In the genomic region with DNA sequence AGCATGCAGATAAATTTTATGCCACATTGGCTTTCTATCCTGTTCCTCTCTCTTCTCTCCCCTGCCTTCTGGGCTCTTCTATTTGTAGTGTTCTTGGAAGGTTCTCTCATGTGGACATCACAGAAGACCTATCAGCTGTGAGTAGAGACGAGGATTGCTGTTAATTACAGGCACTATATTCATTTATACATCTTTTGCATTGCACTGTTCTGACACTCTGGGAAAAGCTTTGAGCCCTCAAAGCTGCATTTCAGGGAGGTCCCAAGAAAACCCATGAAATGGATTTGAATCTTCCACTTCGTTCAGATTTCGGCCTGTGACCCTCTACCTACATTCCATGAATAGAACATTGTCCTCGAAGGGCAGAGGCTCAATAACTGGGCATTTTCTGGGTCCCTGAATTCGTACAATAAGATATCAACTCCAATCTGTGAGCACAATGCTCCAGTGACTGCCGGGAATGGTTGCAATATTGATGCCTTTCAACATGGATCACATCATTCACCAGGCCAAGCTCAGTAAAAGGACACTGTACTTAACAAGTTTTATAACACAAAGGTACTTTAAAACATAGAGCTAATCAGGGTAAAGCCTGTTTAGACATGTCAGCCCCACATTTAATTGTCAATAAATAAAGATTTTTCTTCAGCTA, we compare ENCODE assay signal across 26 mouse cellular contexts.
DNase-seq lines count a peak whose midpoint lies in the region; ATAC-seq lines count a peak whose summit lies in the region.
"Had no signal": no experiment of that assay in that cellular context is flagged by ENCODE, and none has a peak within 500 bp of the region (broad histone marks: within the 10 kb centered on the region; RNA-seq: fewer than 3 reads in every experiment).

No protein-coding gene starts in this region.

- intact Hi-C loops in left cerebral cortex, postnatal 10 days (cut with DNase I): no loop called here

- WGBS in midbrain, embryonic 11.5 days: 29% methylated on average over 6 of the region's 6 CpGs
- WGBS in midbrain, embryonic 16.5 days: 14% methylated on average over 6 of the region's 6 CpGs
- 7% methylated on average over 6 of the region's 6 CpGs for WGBS in forebrain, embryonic 13.5 days
- 37% methylated on average over 6 of the region's 6 CpGs for WGBS in neural tube, embryonic 11.5 days

- H3K27me3 ChIP-seq in midbrain, embryonic 11.5 days (ENCODE audit: control insufficient read depth, insufficient read depth, low read length): no peaks in the 10 kb centered on the region
- H3K27me3 ChIP-seq in midbrain, embryonic 16.5 days (ENCODE audit: control insufficient read depth, insufficient read depth, low read depth, low read length): no peaks in the 10 kb centered on the region
- H3K27me3 ChIP-seq in forebrain, embryonic 13.5 days: peaks cover 25% of the 10 kb centered on the region
- H3K27me3 ChIP-seq in neural tube, embryonic 11.5 days (ENCODE audit: control insufficient read depth, insufficient read depth, low read length): no peaks in the 10 kb centered on the region
- H3K27me3 ChIP-seq: embryonic facial prominence, embryonic 13.5 days; hindbrain, embryonic 15.5 days; kidney, embryonic 15.5 days; limb, embryonic 13.5 days; liver, embryonic 13.5 days; neural tube, embryonic 13.5 days; stomach, embryonic 15.5 days had no signal

- H3K36me3 ChIP-seq in midbrain, embryonic 11.5 days (ENCODE audit: control insufficient read depth, insufficient read depth, low read length): no peaks in the 10 kb centered on the region
- no peaks in the 10 kb centered on the region for H3K36me3 ChIP-seq in midbrain, embryonic 16.5 days (ENCODE audit: control insufficient read depth, insufficient read depth, low read length)
- no peaks in the 10 kb centered on the region for H3K36me3 ChIP-seq in forebrain, embryonic 13.5 days (ENCODE audit: poor library complexity, severe bottlenecking)
- H3K36me3 ChIP-seq in neural tube, embryonic 11.5 days (ENCODE audit: control insufficient read depth, insufficient read depth, low read length): no peaks in the 10 kb centered on the region
- H3K36me3 ChIP-seq: embryonic facial prominence, embryonic 13.5 days; heart, embryonic 10.5 days; hindbrain, embryonic 15.5 days; kidney, embryonic 15.5 days; limb, embryonic 13.5 days; liver, embryonic 13.5 days; neural tube, embryonic 13.5 days; stomach, embryonic 15.5 days had no signal

- peak; percentile 83 for ATAC-seq in midbrain, embryonic 11.5 days (ENCODE audit: low FRiP score)
- ATAC-seq in midbrain, embryonic 16.5 days: no peak
- ATAC-seq in forebrain, embryonic 13.5 days: peak; percentile 94
- ATAC-seq in neural tube, embryonic 11.5 days (ENCODE audit: insufficient read depth, low FRiP score, low TSS enrichment): peak; percentile 73
- ATAC-seq in megakaryocyte progenitor cell, adult 5-6 weeks (replicated peaks; ENCODE audit: poor library complexity): no peak
- ATAC-seq: intestine, embryonic 16.5 days had no signal

- no peak overlapping the region for H3K4me2 ChIP-seq in midbrain, embryonic 11.5 days
- H3K4me2 ChIP-seq in midbrain, embryonic 16.5 days (ENCODE audit: low read length): no peak overlapping the region
- H3K4me2 ChIP-seq in forebrain, embryonic 13.5 days: no peak overlapping the region
- H3K4me2 ChIP-seq in neural tube, embryonic 11.5 days (ENCODE audit: low read depth): no peak overlapping the region
- H3K4me2 ChIP-seq: embryonic facial prominence, embryonic 13.5 days; hindbrain, embryonic 15.5 days; kidney, embryonic 15.5 days; limb, embryonic 13.5 days; liver, embryonic 13.5 days; lung, embryonic 14.5 days; neural tube, embryonic 13.5 days; stomach, embryonic 15.5 days had no signal

- H3K4me1 ChIP-seq in midbrain, embryonic 11.5 days (ENCODE audit: control insufficient read depth, insufficient read depth, low read length): peaks cover 3% of the 10 kb centered on the region; the same call in 1 of the 2 replicates
- no peaks in the 10 kb centered on the region for H3K4me1 ChIP-seq in midbrain, embryonic 16.5 days (ENCODE audit: control insufficient read depth, insufficient read depth, low read length)
- peaks cover 13% of the 10 kb centered on the region for H3K4me1 ChIP-seq in forebrain, embryonic 13.5 days
- H3K4me1 ChIP-seq in neural tube, embryonic 11.5 days (ENCODE audit: control insufficient read depth, insufficient read depth, low read length): no peaks in the 10 kb centered on the region
- H3K4me1 ChIP-seq: embryonic facial prominence, embryonic 13.5 days; heart, embryonic 10.5 days; hindbrain, embryonic 15.5 days; kidney, embryonic 15.5 days; limb, embryonic 13.5 days; liver, embryonic 13.5 days; stomach, embryonic 15.5 days had no signal

- no peaks in the 10 kb centered on the region for H3K9me3 ChIP-seq in midbrain, embryonic 11.5 days (ENCODE audit: control insufficient read depth, low read length)
- H3K9me3 ChIP-seq in midbrain, embryonic 16.5 days (replicated peaks; ENCODE audit: control insufficient read depth, low read length, poor library complexity, severe bottlenecking): no peaks in the 10 kb centered on the region
- no peaks in the 10 kb centered on the region for H3K9me3 ChIP-seq in forebrain, embryonic 13.5 days (replicated peaks)
- no peaks in the 10 kb centered on the region for H3K9me3 ChIP-seq in neural tube, embryonic 11.5 days (ENCODE audit: control insufficient read depth, low read length)
- H3K9me3 ChIP-seq: embryonic facial prominence, embryonic 13.5 days; heart, embryonic 10.5 days; hindbrain, embryonic 15.5 days; kidney, embryonic 15.5 days; limb, embryonic 13.5 days; liver, embryonic 13.5 days; neural tube, embryonic 13.5 days; stomach, embryonic 15.5 days had no signal

- no peak overlapping the region for H3K4me3 ChIP-seq in midbrain, embryonic 11.5 days (ENCODE audit: low read depth, low read length)
- H3K4me3 ChIP-seq in midbrain, embryonic 16.5 days (ENCODE audit: low read depth, low read length): no peak overlapping the region
- no peak overlapping the region for H3K4me3 ChIP-seq in forebrain, embryonic 13.5 days
- H3K4me3 ChIP-seq in neural tube, embryonic 11.5 days (ENCODE audit: low read depth, low read length): no peak overlapping the region
- H3K4me3 ChIP-seq: embryonic facial prominence, embryonic 13.5 days; heart, embryonic 10.5 days; hindbrain, embryonic 15.5 days; kidney, embryonic 15.5 days; limb, embryonic 13.5 days; liver, embryonic 13.5 days; neural tube, embryonic 13.5 days; stomach, embryonic 15.5 days had no signal

- H3K27ac ChIP-seq in midbrain, embryonic 11.5 days (ENCODE audit: low read depth, low read length): no peak overlapping the region
- H3K27ac ChIP-seq in midbrain, embryonic 16.5 days (ENCODE audit: low read length): no peak overlapping the region
- no peak overlapping the region for H3K27ac ChIP-seq in forebrain, embryonic 13.5 days
- H3K27ac ChIP-seq in neural tube, embryonic 11.5 days (ENCODE audit: low read depth, low read length): no peak overlapping the region
- H3K27ac ChIP-seq: embryonic facial prominence, embryonic 13.5 days; heart, embryonic 10.5 days; hindbrain, embryonic 15.5 days; kidney, embryonic 15.5 days; limb, embryonic 13.5 days; liver, embryonic 13.5 days; neural tube, embryonic 13.5 days; stomach, embryonic 15.5 days had no signal

- H3K9ac ChIP-seq in midbrain, embryonic 11.5 days (ENCODE audit: low read length): no peak overlapping the region
- no peak overlapping the region for H3K9ac ChIP-seq in midbrain, embryonic 16.5 days (ENCODE audit: low read depth, low read length)
- H3K9ac ChIP-seq in forebrain, embryonic 13.5 days: no peak overlapping the region
- no peak overlapping the region for H3K9ac ChIP-seq in neural tube, embryonic 11.5 days (ENCODE audit: low read length)
- H3K9ac ChIP-seq: embryonic facial prominence, embryonic 13.5 days; hindbrain, embryonic 15.5 days; kidney, embryonic 15.5 days; limb, embryonic 13.5 days; liver, embryonic 13.5 days; lung, embryonic 14.5 days; neural tube, embryonic 13.5 days; stomach, embryonic 15.5 days had no signal

- peak; percentile 86 for DNase-seq in midbrain, embryonic 11.5 days (ENCODE audit: low spot score, missing footprints)
- DNase-seq in embryo, embryonic 11 days: peak; percentile 47
- peak; percentile 24 for DNase-seq in neural tube, embryonic 11.5 days (ENCODE audit: low spot score)
- no peak for DNase-seq in left cerebral cortex, postnatal 10 days (ENCODE audit: extremely low spot score in 1 of 2, low spot score in 2 of 2)
- no peak for DNase-seq in cerebellum, adult 18-20 months
- DNase-seq: adrenal gland, adult 2 months; cerebellum, postnatal 10 days; heart, postnatal 14 days; kidney, postnatal 4 days; liver, embryonic 13.5 days; lung, embryonic 14.5 days; lung, postnatal 36 days; right cerebral cortex, postnatal 25 days; thymus, adult 18-20 months; thymus, postnatal 4 days had no signal

Comparison
In these comparisons a context has a peak if more than half of its experiments do, and no peak if none do; other contexts are left out.
1. ATAC-seq: peak in midbrain, embryonic 11.5 days (single experiment), forebrain, embryonic 13.5 days (single experiment) and neural tube, embryonic 11.5 days (single experiment); none in midbrain, embryonic 16.5 days (single experiment) and megakaryocyte progenitor cell, adult 5-6 weeks (single experiment).
2. DNase-seq: peak in midbrain, embryonic 11.5 days (single experiment), embryo, embryonic 11 days (single experiment) and neural tube, embryonic 11.5 days (single experiment); none in left cerebral cortex, postnatal 10 days (0 of 2) and cerebellum, adult 18-20 months (0 of 2).